Mouse (Mus musculus): Measurements from ENCODE around the gene 4930595D18Rik. TPM values are rescaled to one million over a fixed set of nuclear protein-coding genes. Genes with fewer than 3 reads are reported as not detected.
A peak's percentile ranks its signal among the peaks of the same experiment; 100 is the strongest.

The 4930595D18Rik gene
- total and polyA plus RNA-seq, 2 experiments, result not detected

- DNase-seq (ENCODE audit: extremely low read depth, low read depth, low spot score), result no peak
- WGBS, result 98% methylated on average over 6 of the region's 6 CpGs
- no peak overlapping the region for H3K4me3 ChIP-seq (ENCODE audit: insufficient read depth, low read depth, low read length)
- H3K79me2 ChIP-seq (ENCODE audit: control insufficient read depth, insufficient read depth, low read length), result peaks cover 8% of the 10 kb centered on the region; the same call in 1 of the 2 replicates
- no peak overlapping the region for H3K27ac ChIP-seq (replicated peaks; ENCODE audit: insufficient read depth, low read depth, low read length)
- no peaks in the 10 kb centered on the region for H3K36me3 ChIP-seq (ENCODE audit: control insufficient read depth, insufficient read depth, low read length)
- TF ChIP-seq CTCF (IDR thresholded peaks at IDR 0.05; ENCODE audit: low read depth, low read length) (no peak), POLR2A (IDR thresholded peaks at IDR 0.05; ENCODE audit: extremely low read depth, insufficient read depth, low read length) (no peak)
- H3K4me1 ChIP-seq (ENCODE audit: control insufficient read depth, insufficient read depth, low read length), result no peaks in the 10 kb centered on the region
- no peaks in the 10 kb centered on the region for H3K27me3 ChIP-seq (ENCODE audit: control insufficient read depth, insufficient read depth, low read length)
- H3K9ac ChIP-seq (ENCODE audit: low read depth, low read length), result no peak overlapping the region
Observed at GRCm38 (mm10) chr12:111182378-111182777, 1.9 kb downstream of the 4930595D18Rik start.

DNA sequence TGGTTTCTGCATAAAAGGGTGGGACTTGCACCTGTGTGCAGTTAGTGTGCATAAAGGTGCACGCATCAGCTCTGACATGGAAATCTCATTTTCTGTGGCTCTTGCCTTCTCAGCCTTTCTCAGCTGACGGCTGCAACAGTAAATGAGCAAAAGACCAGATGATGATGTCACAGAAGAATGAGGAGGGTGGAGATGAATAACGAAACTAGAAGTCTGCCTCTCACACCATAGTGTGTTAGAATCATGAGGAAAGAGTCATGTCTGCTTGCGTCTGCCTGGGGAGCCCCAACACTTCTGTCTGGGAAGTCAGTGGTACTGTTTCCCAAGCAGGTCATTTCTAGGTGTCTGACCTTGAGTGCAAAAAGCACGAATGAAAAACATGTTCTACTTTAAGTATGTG is 2.4 kb downstream of the 4930595D18Rik start:
- Histone ChIP-seq H3K36me3 (ENCODE audit: control insufficient read depth, insufficient read depth, low read length) (no peaks in the 10 kb centered on the region), H3K27ac (replicated peaks; ENCODE audit: insufficient read depth, low read depth, low read length) (no peak overlapping the region), H3K4me3 (ENCODE audit: insufficient read depth, low read depth, low read length) (no peak overlapping the region), H3K9ac (ENCODE audit: low read depth, low read length) (no peak overlapping the region), H3K79me2 (ENCODE audit: control insufficient read depth, insufficient read depth, low read length) (peaks cover 8% of the 10 kb centered on the region; the same call in 1 of the 2 replicates), H3K27me3 (ENCODE audit: control insufficient read depth, insufficient read depth, low read length) (no peaks in the 10 kb centered on the region), H3K4me1 (ENCODE audit: control insufficient read depth, insufficient read depth, low read length) (no peaks in the 10 kb centered on the region)
- DNase-seq (ENCODE audit: extremely low read depth, low read depth, low spot score), result no peak
- TF ChIP-seq POLR2A (IDR thresholded peaks at IDR 0.05; ENCODE audit: extremely low read depth, insufficient read depth, low read length), result no peak
- TF ChIP-seq CTCF (IDR thresholded peaks at IDR 0.05; ENCODE audit: low read depth, low read length), result no peak
- WGBS, result 84% methylated on average over 5 of the region's 5 CpGs

DNA sequence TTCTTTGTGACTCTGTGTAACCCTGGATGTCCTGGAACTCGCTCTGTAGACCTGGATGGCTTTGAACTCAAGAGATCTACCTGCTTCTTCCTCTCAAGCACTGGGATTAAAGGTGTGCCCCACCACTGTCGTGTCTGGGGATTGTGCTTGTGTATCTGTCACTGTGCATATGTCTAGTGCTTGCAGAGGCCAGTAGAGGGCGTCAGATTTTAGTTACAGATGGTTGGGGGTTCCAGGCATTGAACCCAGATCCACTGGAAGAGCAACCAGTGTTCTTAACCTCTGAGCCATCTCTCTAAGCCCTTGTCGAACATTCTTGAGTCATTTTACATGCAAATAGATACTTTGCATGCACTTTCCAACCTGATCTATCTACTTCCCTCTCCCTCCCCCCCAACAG is 5.5 kb downstream of the 4930595D18Rik start:
- no peak overlapping the region for H3K4me3 ChIP-seq (ENCODE audit: insufficient read depth, low read depth, low read length)
- TF ChIP-seq POLR2A (IDR thresholded peaks at IDR 0.05; ENCODE audit: extremely low read depth, insufficient read depth, low read length) (no peak), CTCF (IDR thresholded peaks at IDR 0.05; ENCODE audit: low read depth, low read length) (no peak)
- H3K27me3 ChIP-seq (ENCODE audit: control insufficient read depth, insufficient read depth, low read length), result no peaks in the 10 kb centered on the region
- 81% methylated on average over 4 of the region's 4 CpGs for WGBS
- peaks cover 13% of the 10 kb centered on the region; the same call in 1 of the 2 replicates for H3K79me2 ChIP-seq (ENCODE audit: control insufficient read depth, insufficient read depth, low read length)
- no peaks in the 10 kb centered on the region for H3K4me1 ChIP-seq (ENCODE audit: control insufficient read depth, insufficient read depth, low read length)
- H3K36me3 ChIP-seq (ENCODE audit: control insufficient read depth, insufficient read depth, low read length), result no peaks in the 10 kb centered on the region
- H3K27ac ChIP-seq (replicated peaks; ENCODE audit: insufficient read depth, low read depth, low read length), result no peak overlapping the region
- no peak for DNase-seq (ENCODE audit: extremely low read depth, low read depth, low spot score)
- no peak overlapping the region for H3K9ac ChIP-seq (ENCODE audit: low read depth, low read length)

- H3K79me2 ChIP-seq (ENCODE audit: control insufficient read depth, insufficient read depth, low read length), result peaks cover 9% of the 10 kb centered on the region; the same call in 1 of the 2 replicates
- H3K36me3 ChIP-seq (ENCODE audit: control insufficient read depth, insufficient read depth, low read length), result no peaks in the 10 kb centered on the region
- 95% methylated on average over 4 of the region's 4 CpGs for WGBS
- H3K4me1 ChIP-seq (ENCODE audit: control insufficient read depth, insufficient read depth, low read length), result no peaks in the 10 kb centered on the region; the same call in 1 of the 2 replicates
- no peaks in the 10 kb centered on the region for H3K27me3 ChIP-seq (ENCODE audit: control insufficient read depth, insufficient read depth, low read length)
- no peak overlapping the region for H3K9ac ChIP-seq (ENCODE audit: low read depth, low read length)
- no peak overlapping the region for H3K4me3 ChIP-seq (ENCODE audit: insufficient read depth, low read depth, low read length)
- H3K27ac ChIP-seq (replicated peaks; ENCODE audit: insufficient read depth, low read depth, low read length), result no peak overlapping the region
- no peak for DNase-seq (ENCODE audit: extremely low read depth, low read depth, low spot score)
- TF ChIP-seq POLR2A (IDR thresholded peaks at IDR 0.05; ENCODE audit: extremely low read depth, insufficient read depth, low read length) (no peak), CTCF (IDR thresholded peaks at IDR 0.05; ENCODE audit: low read depth, low read length) (no peak)
Observed at GRCm38 (mm10) chr12:111168891-111169290, 15.4 kb downstream of the 4930595D18Rik start.

DNA sequence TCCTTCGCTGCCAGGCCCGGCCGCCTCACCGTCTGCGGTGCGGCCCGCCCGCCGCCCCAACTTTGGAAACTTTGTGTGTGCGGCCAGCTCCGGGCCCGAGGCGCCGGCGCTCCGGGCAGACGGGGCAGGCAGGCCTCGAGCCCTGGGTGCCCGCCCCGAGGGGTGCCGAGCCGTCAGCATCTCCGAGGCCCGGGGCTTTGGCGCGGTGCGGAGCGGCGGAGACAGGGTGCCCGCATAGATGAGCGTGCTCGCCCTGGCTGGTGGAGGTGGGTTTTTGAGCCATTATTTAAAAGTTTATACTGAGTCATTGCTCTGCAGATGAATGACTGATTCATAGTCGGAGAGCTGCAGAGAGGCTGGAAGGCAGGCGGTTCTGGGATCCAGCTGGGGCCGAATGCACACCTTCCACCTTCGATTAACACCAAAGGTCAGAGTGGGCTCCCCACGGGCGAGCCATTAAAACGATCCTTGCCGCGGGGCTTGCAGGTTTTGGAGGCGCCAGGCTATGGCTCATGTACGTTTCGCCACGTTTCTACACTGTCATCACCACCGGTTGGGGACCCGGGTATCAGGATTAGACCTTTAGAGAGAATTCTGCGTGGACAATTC is 17.5 kb downstream of the 4930595D18Rik start:
- H3K9ac ChIP-seq (ENCODE audit: low read depth, low read length), result peak overlapping the region; percentile 70
- no peak overlapping the region for H3K27ac ChIP-seq (replicated peaks; ENCODE audit: insufficient read depth, low read depth, low read length)
- no peak for TF ChIP-seq CTCF (IDR thresholded peaks at IDR 0.05; ENCODE audit: low read depth, low read length)
- no peak for TF ChIP-seq POLR2A (IDR thresholded peaks at IDR 0.05; ENCODE audit: extremely low read depth, insufficient read depth, low read length)
- H3K79me2 ChIP-seq (ENCODE audit: control insufficient read depth, insufficient read depth, low read length), result peaks cover 7% of the 10 kb centered on the region; the same call in 1 of the 2 replicates
- H3K4me1 ChIP-seq (ENCODE audit: control insufficient read depth, insufficient read depth, low read length), result no peaks in the 10 kb centered on the region; the same call in 1 of the 2 replicates
- H3K36me3 ChIP-seq (ENCODE audit: control insufficient read depth, insufficient read depth, low read length), result no peaks in the 10 kb centered on the region
- no peaks in the 10 kb centered on the region for H3K27me3 ChIP-seq (ENCODE audit: control insufficient read depth, insufficient read depth, low read length)
- DNase-seq (ENCODE audit: extremely low read depth, low read depth, low spot score), result no peak
- WGBS, result 2% methylated on average over 48 of the region's 48 CpGs
- H3K4me3 ChIP-seq (ENCODE audit: insufficient read depth, low read depth, low read length), result peak overlapping the region; percentile 87

All from liver, adult 2 months (tissue).